Mouse (Mus musculus): ENCODE results near the gene Map3k3. TPM values are rescaled to one million over a fixed set of nuclear protein-coding genes. Genes with fewer than 3 reads are reported as not detected.

The Map3k3 gene
- polyA plus RNA-seq, 1 experiment from 2014 or later = 33.4 TPM

GRCm38 (mm10) chr11:106158081-106158929 lies 73.9 kb downstream of the Map3k3 start:
- H3K27ac ChIP-seq (ENCODE audit: low read depth) = peak overlapping the region; percentile 93
- no peak for ATAC-seq (ENCODE audit: insufficient read depth)
- H3K4me2 ChIP-seq = peak overlapping the region; percentile 93
- peak overlapping the region; percentile 85 for H3K4me3 ChIP-seq (ENCODE audit: low read depth, low read length)
- H3K4me1 ChIP-seq (ENCODE audit: insufficient read depth) = no peaks in the 10 kb centered on the region
- H3K36me3 ChIP-seq (ENCODE audit: insufficient read depth) = peaks cover 53% of the 10 kb centered on the region
- WGBS = 59% methylated on average over 14 of the region's 14 CpGs
- peak overlapping the region; percentile 93 for H3K9ac ChIP-seq
- no peaks in the 10 kb centered on the region for H3K9me3 ChIP-seq (ENCODE audit: low read depth, low read length)
- H3K27me3 ChIP-seq (ENCODE audit: insufficient read depth, low read length) = no peaks in the 10 kb centered on the region
- peak; percentile 43 for TF ChIP-seq CTCF (IDR thresholded peaks at IDR 0.05; ENCODE audit: low read depth)
- DNase-seq = peak; percentile 28

DNA sequence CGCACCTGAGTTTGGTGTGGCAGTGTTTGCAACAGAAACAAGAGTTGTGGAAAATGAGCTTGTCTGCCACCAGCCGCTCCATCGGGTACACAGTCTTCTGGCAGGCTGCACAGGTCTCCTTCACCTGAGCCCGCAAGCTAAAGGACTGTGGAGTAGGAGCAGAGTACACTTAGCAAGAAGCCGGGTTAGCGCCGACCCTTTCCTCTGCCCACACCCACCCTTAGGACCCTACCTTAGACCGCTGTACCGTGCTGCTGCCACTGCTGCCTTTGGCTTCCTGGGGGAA lies 74.5 kb downstream of the Map3k3 start:
- Histone ChIP-seq H3K4me2 (peak overlapping the region; percentile 93), H3K9ac (peak overlapping the region; percentile 93), H3K27me3 (ENCODE audit: insufficient read depth, low read length) (no peaks in the 10 kb centered on the region), H3K4me1 (ENCODE audit: insufficient read depth) (no peaks in the 10 kb centered on the region), H3K9me3 (ENCODE audit: low read depth, low read length) (no peaks in the 10 kb centered on the region), H3K4me3 (ENCODE audit: low read depth, low read length) (peak overlapping the region; percentile 85), H3K27ac (ENCODE audit: low read depth) (peak overlapping the region; percentile 93), H3K36me3 (ENCODE audit: insufficient read depth) (peaks cover 51% of the 10 kb centered on the region)
- TF ChIP-seq CTCF (IDR thresholded peaks at IDR 0.05; ENCODE audit: low read depth) = no peak
- 32% methylated on average over 9 of the region's 9 CpGs for WGBS
- DNase-seq (no peak), ATAC-seq (ENCODE audit: insufficient read depth) (peak; percentile 9)

DNA sequence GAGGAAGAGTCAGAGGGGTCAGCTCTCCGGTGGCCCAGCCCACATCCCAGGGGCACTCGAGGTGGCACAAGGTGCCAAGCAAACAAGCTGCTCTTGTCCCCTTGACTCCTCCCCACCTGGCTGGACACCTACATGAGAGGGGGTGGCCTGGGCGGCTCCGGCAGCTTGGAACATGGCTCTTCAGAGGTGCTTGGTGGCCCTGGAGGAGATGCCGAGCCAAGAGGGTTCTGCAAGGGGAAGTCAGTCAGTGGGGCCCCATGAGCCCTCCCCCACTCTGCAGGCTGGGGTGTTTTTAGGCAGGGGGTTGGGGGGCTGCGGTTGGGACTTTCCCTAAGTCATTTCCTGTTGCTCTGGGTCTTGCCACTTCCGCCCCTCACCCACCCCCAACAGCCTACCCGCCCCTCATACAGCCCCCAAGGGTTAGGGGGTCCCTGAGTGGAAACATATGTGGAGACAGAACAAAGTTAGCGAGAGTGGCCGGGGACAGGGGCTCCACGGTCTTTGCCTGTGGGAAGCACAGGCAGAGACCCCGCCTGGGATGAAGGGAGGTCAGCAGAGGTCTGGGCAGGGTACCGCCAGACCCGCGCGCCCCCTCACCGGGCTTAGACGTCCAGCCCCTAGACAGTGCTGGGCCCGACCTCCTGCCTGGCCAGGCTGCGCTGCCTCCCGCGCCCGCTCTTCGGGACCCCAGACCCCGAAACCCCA lies 75.0 kb downstream of the Map3k3 start:
- TF ChIP-seq CTCF (IDR thresholded peaks at IDR 0.05; ENCODE audit: low read depth) = no peak
- DNase-seq (peak; percentile 57), ATAC-seq (ENCODE audit: insufficient read depth) (peak; percentile 50)
- H3K4me2 ChIP-seq = peak overlapping the region; percentile 93
- peak overlapping the region; percentile 93 for H3K9ac ChIP-seq
- H3K4me1 ChIP-seq (ENCODE audit: insufficient read depth) = no peaks in the 10 kb centered on the region
- peaks cover 51% of the 10 kb centered on the region for H3K36me3 ChIP-seq (ENCODE audit: insufficient read depth)
- peak overlapping the region; percentile 93 for H3K27ac ChIP-seq (ENCODE audit: low read depth)
- WGBS = under 1% methylated on average over 25 of the region's 25 CpGs
- no peaks in the 10 kb centered on the region for H3K9me3 ChIP-seq (ENCODE audit: low read depth, low read length)
- no peaks in the 10 kb centered on the region for H3K27me3 ChIP-seq (ENCODE audit: insufficient read depth, low read length)
- H3K4me3 ChIP-seq (ENCODE audit: low read depth, low read length) = peak overlapping the region; percentile 85

DNA sequence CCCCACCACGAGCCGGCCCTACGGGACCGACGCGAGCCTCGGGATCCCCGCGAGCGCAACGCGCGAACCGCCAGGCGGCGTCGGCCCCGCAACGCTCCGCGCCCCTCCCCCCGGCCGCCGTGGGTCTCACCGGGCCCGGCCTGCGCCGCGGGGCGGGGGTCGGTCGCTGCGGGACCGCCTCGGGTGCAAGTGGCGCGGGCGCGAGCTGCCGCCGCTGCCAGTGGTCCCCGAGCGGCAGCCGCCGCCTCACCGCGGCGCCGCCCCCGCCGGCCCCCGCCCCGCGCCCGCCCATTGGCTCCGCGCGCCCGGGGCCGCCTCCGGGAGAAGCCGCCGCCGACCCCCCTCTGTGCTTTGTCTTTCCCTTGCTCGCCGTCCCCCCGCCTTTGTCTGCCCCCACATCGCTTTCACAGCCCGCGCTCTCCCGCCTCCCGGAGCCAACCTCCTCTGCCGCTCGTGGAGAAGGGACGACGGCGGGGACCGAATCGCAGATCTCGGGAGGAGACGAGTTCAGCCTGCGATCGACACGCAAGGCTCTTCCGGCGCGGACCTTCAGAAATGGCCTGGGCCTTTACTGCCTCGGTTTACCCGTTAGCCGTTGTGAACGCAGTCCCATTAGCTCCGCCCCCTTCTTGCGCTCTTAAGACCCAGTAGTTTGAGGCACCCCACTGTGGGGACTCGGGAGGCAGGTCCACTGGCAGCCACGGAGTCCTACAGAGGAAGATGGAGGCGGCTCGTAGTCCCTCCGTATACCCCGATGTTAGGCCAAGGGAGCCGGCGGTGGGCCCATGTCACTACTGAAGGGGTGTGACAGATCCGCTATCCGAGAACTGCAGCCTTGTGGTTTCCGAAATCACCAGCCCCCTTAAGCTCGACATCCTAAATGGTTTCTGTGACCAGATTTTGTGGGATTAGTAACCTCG lies 75.8 kb downstream of the Map3k3 start:
- Histone ChIP-seq H3K4me2 (peak overlapping the region; percentile 93), H3K27ac (ENCODE audit: low read depth) (peak overlapping the region; percentile 93), H3K4me3 (ENCODE audit: low read depth, low read length) (peak overlapping the region; percentile 85), H3K36me3 (ENCODE audit: insufficient read depth) (peaks cover 48% of the 10 kb centered on the region), H3K27me3 (ENCODE audit: insufficient read depth, low read length) (no peaks in the 10 kb centered on the region), H3K9me3 (ENCODE audit: low read depth, low read length) (no peaks in the 10 kb centered on the region), H3K9ac (peak overlapping the region; percentile 93), H3K4me1 (ENCODE audit: insufficient read depth) (no peaks in the 10 kb centered on the region)
- no peak for TF ChIP-seq CTCF (IDR thresholded peaks at IDR 0.05; ENCODE audit: low read depth)
- ATAC-seq (ENCODE audit: insufficient read depth) (peak; percentile 69), DNase-seq (peak; percentile 87)
- under 1% methylated on average over 81 of the region's 106 CpGs for WGBS

DNA sequence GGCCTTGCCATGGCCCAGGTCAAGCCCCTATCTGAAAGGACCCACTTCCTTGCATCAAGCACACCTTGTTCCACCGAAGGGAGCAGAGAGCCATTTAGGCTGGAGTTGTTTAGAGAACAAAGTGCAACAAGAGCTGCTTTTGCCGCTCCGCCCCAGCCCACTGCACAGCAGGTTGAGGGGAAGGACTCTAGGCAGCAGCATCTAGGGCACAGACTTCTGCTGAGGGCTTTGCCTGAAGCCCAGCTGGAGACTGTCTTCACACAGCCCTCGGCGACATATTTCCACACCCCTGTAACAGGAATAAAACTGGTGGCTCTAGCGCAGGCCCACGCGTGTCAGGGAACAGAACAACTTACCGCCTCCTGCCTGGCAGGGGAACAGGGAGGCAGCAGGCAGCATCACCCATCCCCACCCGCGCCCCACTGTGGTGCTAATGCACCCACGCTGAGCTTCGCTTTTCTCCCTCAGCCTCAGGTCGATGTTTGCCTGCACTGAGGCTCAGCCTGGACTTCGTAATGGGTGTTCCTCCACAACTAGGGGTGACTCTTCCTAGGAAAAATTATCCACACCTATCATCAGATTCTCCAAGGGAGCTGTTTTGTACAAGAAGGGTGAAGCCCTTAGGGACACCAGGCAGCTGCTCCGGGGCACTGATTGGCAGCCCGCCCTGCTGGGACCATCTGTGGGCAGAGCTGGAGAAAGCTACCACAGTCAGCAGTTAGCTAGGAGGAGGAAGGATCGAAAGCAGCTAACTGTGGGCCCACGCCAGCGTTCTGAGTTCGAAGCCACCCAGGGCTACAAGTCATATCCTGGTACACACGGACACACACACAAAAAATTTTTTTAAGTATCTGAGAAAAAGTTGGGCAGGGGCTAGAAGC lies 76.7 kb downstream of the Map3k3 start, which contains the start of the genes Gm10840 and Limd2:
Gm10840 (plus strand) TSS at position 10 of the 881 bp plus-strand sequence.
Limd2 (minus strand) TSS at position 20 of the 881 bp plus-strand sequence.
- ATAC-seq (ENCODE audit: insufficient read depth) (peak; percentile 62), DNase-seq (peak; percentile 82)

GRCm38 (mm10) chr11:106162237-106162636 lies 77.8 kb downstream of the Map3k3 start:
- no peak overlapping the region for H3K4me3 ChIP-seq (ENCODE audit: low read depth, low read length)
- no peak overlapping the region for H3K27ac ChIP-seq (ENCODE audit: low read depth)
- no peak for ATAC-seq (ENCODE audit: insufficient read depth)
- no peak overlapping the region for H3K9ac ChIP-seq
- H3K36me3 ChIP-seq (ENCODE audit: insufficient read depth) = peaks cover 42% of the 10 kb centered on the region
- H3K4me1 ChIP-seq (ENCODE audit: insufficient read depth) = no peaks in the 10 kb centered on the region
- no peak for DNase-seq
- no peaks in the 10 kb centered on the region for H3K9me3 ChIP-seq (ENCODE audit: low read depth, low read length)
- H3K27me3 ChIP-seq (ENCODE audit: insufficient read depth, low read length) = no peaks in the 10 kb centered on the region
- TF ChIP-seq CTCF (IDR thresholded peaks at IDR 0.05; ENCODE audit: low read depth) = no peak
- H3K4me2 ChIP-seq = no peak overlapping the region
- WGBS = 75% methylated on average over 2 of the region's 2 CpGs

More for the DNA sequence above, 76.7 kb downstream of the Map3k3 start, which contains the start of the genes Gm10840 and Limd2:
- Histone ChIP-seq H3K9ac (peak within 1 kb of the TSS; percentile 93), H3K27me3 (ENCODE audit: insufficient read depth, low read length) (no peaks in the 10 kb centered on the region), H3K4me3 (ENCODE audit: low read depth, low read length) (peak within 1 kb of the TSS; percentile 85), H3K4me1 (ENCODE audit: insufficient read depth) (no peaks in the 10 kb centered on the region), H3K27ac (ENCODE audit: low read depth) (peak within 1 kb of the TSS; percentile 93), H3K36me3 (ENCODE audit: insufficient read depth) (peaks cover 46% of the 10 kb centered on the region), H3K4me2 (peak within 1 kb of the TSS; percentile 93), H3K9me3 (ENCODE audit: low read depth, low read length) (no peaks in the 10 kb centered on the region)
- TF ChIP-seq CTCF (IDR thresholded peaks at IDR 0.05; ENCODE audit: low read depth) = 0 out of 2 replicates have a peak, but pooled peaks have one; percentile 10
- WGBS = 25% methylated on average over 22 of the region's 22 CpGs

Data from lung, embryonic 14.5 days (tissue).